Mouse (Mus musculus): ENCODE measurements around the gene Hoxa4.

GRCm38 (mm10) chr6:52164626-52165440 is 26.7 kb downstream of the Hoxa4 start, which contains the start of gene Hoxa2:
- TF ChIP-seq ZC3H11A (IDR thresholded peaks at IDR 0.05; ENCODE audit: borderline replicate concordance, low read depth, low read length): no peak
- no peak for TF ChIP-seq HCFC1 (IDR thresholded peaks at IDR 0.05; ENCODE audit: borderline replicate concordance, insufficient read depth, low read length)
- no peak for TF ChIP-seq CHD2 (IDR thresholded peaks at IDR 0.05; ENCODE audit: low read depth, low read length)
- TF ChIP-seq MAFK (IDR thresholded peaks at IDR 0.05; ENCODE audit: insufficient read depth, low read depth, low read length): no peak
